10 mouse cellular contexts compared by ENCODE assay signal in genomic region chrX:157307411-157307810, GRCm38 (mm10).
A peak's percentile ranks its signal among the peaks of the same experiment; 100 is the strongest.
DNase-seq lines count a peak whose midpoint lies in the region; ATAC-seq and TF ChIP-seq lines count a peak whose summit lies in the region.
"Had no signal": no experiment of that assay in that cellular context is flagged by ENCODE, and none has a peak within 500 bp of the region (broad histone marks: within the 10 kb centered on the region; RNA-seq: fewer than 3 reads in every experiment).

No protein-coding gene starts in this region.

- H3K27me3 ChIP-seq in embryonic facial prominence, embryonic 14.5 days (replicated peaks; ENCODE audit: control insufficient read depth, insufficient read depth, low read length), result no peaks in the 10 kb centered on the region; the same call in 1 of the 2 replicates
- no peaks in the 10 kb centered on the region for H3K27me3 ChIP-seq in thymus, adult 2 months (ENCODE audit: control insufficient read depth, insufficient read depth, low read length)
- H3K27me3 ChIP-seq: liver, embryonic 15.5 days had no signal

- DNase-seq in left cerebral cortex, adult 2 months (ENCODE audit: extremely low spot score in 1 of 2, low spot score in 2 of 2), result no peak
- DNase-seq in left cerebral cortex, adult 18-20 months (ENCODE audit: low spot score in 2 of 2), result no peak
- peak; percentile 55 for DNase-seq in brain, embryonic 18.5 days (ENCODE audit: low read depth, low spot score)
- peak; percentile 67 for DNase-seq in embryonic facial prominence, embryonic 14.5 days (ENCODE audit: low spot score)
- DNase-seq in lung, postnatal 25 days (ENCODE audit: low spot score), result peak; percentile 9
- no peak for DNase-seq in thymus, adult 2 months
- no peak for DNase-seq in urinary bladder, postnatal 4 days (ENCODE audit: low spot score in 2 of 2)
- DNase-seq in spleen, adult 12 weeks (ENCODE audit: low spot score), result no peak

- H3K4me3 ChIP-seq in left cerebral cortex, adult 2 months, result no peak overlapping the region
- no peak overlapping the region for H3K4me3 ChIP-seq in embryonic facial prominence, embryonic 14.5 days (ENCODE audit: low read depth, low read length)
- no peak overlapping the region for H3K4me3 ChIP-seq in thymus, adult 2 months (ENCODE audit: control insufficient read depth, insufficient read depth, low read length)
- H3K4me3 ChIP-seq: embryonic facial prominence, embryonic 13.5 days; liver, embryonic 15.5 days had no signal

- peak; percentile 62 for TF ChIP-seq CTCF in left cerebral cortex, adult 2 months (IDR thresholded peaks at IDR 0.05)
- no peak for TF ChIP-seq CTCF in thymus, adult 2 months (IDR thresholded peaks at IDR 0.05; ENCODE audit: borderline replicate concordance, control insufficient read depth, extremely low read depth, insufficient read depth, low read length, poor library complexity)

- intact Hi-C loops in left cerebral cortex, adult 2 months (cut with DNase I), result loop anchor here (5.0 to 10.0 kb wide), 3 partner anchors 393 to 1933 kb away; no protein-coding TSS in a partner anchor

- H3K4me1 ChIP-seq in embryonic facial prominence, embryonic 14.5 days (ENCODE audit: control insufficient read depth, insufficient read depth, low read length), result no peaks in the 10 kb centered on the region
- H3K4me1 ChIP-seq in thymus, adult 2 months (replicated peaks; ENCODE audit: control insufficient read depth, insufficient read depth, low read length), result no peaks in the 10 kb centered on the region
- H3K4me1 ChIP-seq: embryonic facial prominence, embryonic 13.5 days; liver, embryonic 15.5 days had no signal

- no peak for TF ChIP-seq POLR2A in thymus, adult 2 months (IDR thresholded peaks at IDR 0.05; ENCODE audit: control insufficient read depth, extremely low read depth, insufficient read depth, low read length, poor library complexity)

- no peak for ATAC-seq in embryonic facial prominence, embryonic 14.5 days (ENCODE audit: low read depth)

- no peak overlapping the region for H3K27ac ChIP-seq in left cerebral cortex, adult 2 months
- H3K27ac ChIP-seq in embryonic facial prominence, embryonic 14.5 days (replicated peaks; ENCODE audit: low read depth, low read length), result no peak overlapping the region
- no peak overlapping the region for H3K27ac ChIP-seq in thymus, adult 2 months (ENCODE audit: control insufficient read depth, insufficient read depth, low read length)
- H3K27ac ChIP-seq: embryonic facial prominence, embryonic 13.5 days; liver, embryonic 15.5 days had no signal

- H3K9me3 ChIP-seq in embryonic facial prominence, embryonic 14.5 days (ENCODE audit: control insufficient read depth, low read length), result no peaks in the 10 kb centered on the region
- H3K9me3 ChIP-seq: embryonic facial prominence, embryonic 13.5 days; liver, embryonic 15.5 days had no signal

- H3K36me3 ChIP-seq in embryonic facial prominence, embryonic 14.5 days (ENCODE audit: control insufficient read depth, insufficient read depth, low read length), result no peaks in the 10 kb centered on the region
- H3K36me3 ChIP-seq in thymus, adult 2 months (ENCODE audit: control insufficient read depth, insufficient read depth, low read length), result no peaks in the 10 kb centered on the region
- H3K36me3 ChIP-seq: embryonic facial prominence, embryonic 13.5 days; liver, embryonic 15.5 days had no signal

- no peak overlapping the region for H3K9ac ChIP-seq in embryonic facial prominence, embryonic 14.5 days (ENCODE audit: low read depth, low read length)
- H3K9ac ChIP-seq: embryonic facial prominence, embryonic 13.5 days; liver, embryonic 15.5 days had no signal

- WGBS in embryonic facial prominence, embryonic 14.5 days, result 10% methylated on average over 3 of the region's 3 CpGs
- 10% methylated on average over 3 of the region's 3 CpGs for WGBS in thymus, adult 2 months

- H3K4me2 ChIP-seq in embryonic facial prominence, embryonic 14.5 days (ENCODE audit: low read depth, low read length), result no peak overlapping the region
- H3K4me2 ChIP-seq: embryonic facial prominence, embryonic 13.5 days; liver, embryonic 15.5 days had no signal

Comparison
In these comparisons a context has a peak if more than half of its experiments do, and no peak if none do; other contexts are left out.
1. DNase-seq: peak in brain, embryonic 18.5 days (single experiment), embryonic facial prominence, embryonic 14.5 days (single experiment) and lung, postnatal 25 days (single experiment); none in left cerebral cortex, adult 2 months (0 of 2), left cerebral cortex, adult 18-20 months (0 of 2), thymus, adult 2 months (single experiment), urinary bladder, postnatal 4 days (0 of 2) and spleen, adult 12 weeks (single experiment).